Mouse (Mus musculus) hindbrain, embryonic 16.5 days (tissue): ENCODE measurements at regions not wholly inside any gene's neighbourhood (a gene's known extent, or its start where the extent isn't known, plus 50 kb on each side); places are given as distances from the start of the nearest gene placed in this dataset.

ENCODE experiments used
- ATAC-seq: fragments of 200-750 bp; cut with Nextera tagmentation; 2 replicates; pipeline ENCODE4 v1.8.0; 2017; ENCODE audit warnings: moderate TSS enrichment, moderate library complexity
- H3K27ac ChIP-seq: fragments of 300-500 bp; sonication (generic); 2 replicates; pipeline ENCODE4 v1.5.1; 2014; ENCODE audit warnings: low read depth, mild to moderate bottlenecking, control low read depth, low read length, moderate library complexity
- H3K27me3 ChIP-seq: fragments of 300-500 bp; sonication (generic); replicated peaks from 2 replicates; pipeline ENCODE4 v1.6.1; 2014; ENCODE audit warnings: low read length; ENCODE audit not compliant: control insufficient read depth, insufficient read depth
- H3K36me3 ChIP-seq: fragments of 300-500 bp; sonication (generic); 2 replicates; pipeline ENCODE4 v1.6.1; 2014; ENCODE audit warnings: mild to moderate bottlenecking, low read length, moderate library complexity, mixed read lengths; ENCODE audit not compliant: control insufficient read depth, insufficient read depth
- H3K4me1 ChIP-seq: fragments of 300-500 bp; sonication (generic); 2 replicates; pipeline ENCODE4 v1.6.1; 2014; ENCODE audit warnings: low read depth, low read length; ENCODE audit not compliant: control insufficient read depth, insufficient read depth
- H3K4me2 ChIP-seq: fragments of 300-500 bp; sonication (generic); 2 replicates; pipeline ENCODE4 v1.6.1; 2014; ENCODE audit warnings: mild to moderate bottlenecking, low read length, control low read depth, moderate library complexity
- H3K4me3 ChIP-seq: fragments of 300-500 bp; sonication (generic); 2 replicates; pipeline ENCODE4 v1.5.1; 2014; ENCODE audit warnings: mild to moderate bottlenecking, low read length, control low read depth, moderate library complexity
- H3K9ac ChIP-seq: fragments of 300-500 bp; sonication (generic); 2 replicates; pipeline ENCODE4 v1.6.1; 2014; ENCODE audit warnings: low read depth, mild to moderate bottlenecking, control low read depth, low read length, moderate library complexity
- H3K9me3 ChIP-seq: fragments of 300-500 bp; sonication (generic); 2 replicates; pipeline ENCODE4 v1.6.1; 2014; ENCODE audit warnings: mild to moderate bottlenecking, low read length, moderate library complexity; ENCODE audit not compliant: control insufficient read depth
- WGBS: fragments of 180-500 bp; shearing (Covaris S2); extraction: QIAGEN DNeasy Blood & Tissue Kit; methylation state at CpG from one replicate; pipeline ENCODE4 v1.1.7; 2014; 5-methylcytosine and 5-hydroxymethylcytosine counted together

DNA sequence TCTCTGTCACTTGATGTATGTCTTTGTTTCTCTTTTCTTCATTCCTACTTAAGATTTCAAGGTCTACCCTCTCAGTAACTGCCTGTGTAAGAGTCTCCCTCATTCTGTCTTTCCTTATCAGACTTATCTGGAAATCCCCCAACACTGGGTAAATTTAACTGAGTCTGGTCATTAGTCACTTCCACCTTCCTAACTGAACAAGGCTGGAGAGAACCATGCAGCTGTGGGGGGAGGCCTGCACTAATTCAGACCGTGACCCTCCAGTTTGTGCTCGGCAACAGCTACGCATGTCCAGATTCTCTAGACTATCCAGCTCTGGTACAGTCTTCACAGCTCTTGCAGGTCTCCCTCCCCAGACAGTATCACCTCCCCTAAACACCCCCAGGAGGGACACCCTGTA, 103.3 kb downstream of the Prox1 start:
- Histone ChIP-seq H3K36me3 (no peaks in the 10 kb centered on the region), H3K9me3 (no peaks in the 10 kb centered on the region), H3K4me1 (no peaks in the 10 kb centered on the region), H3K9ac (no peak overlapping the region), H3K4me3 (no peak overlapping the region), H3K27me3 (no peaks in the 10 kb centered on the region), H3K27ac (no peak overlapping the region), H3K4me2 (no peak overlapping the region)
- WGBS: 65% methylated on average over 3 of the region's 3 CpGs
- no peak for ATAC-seq

DNA sequence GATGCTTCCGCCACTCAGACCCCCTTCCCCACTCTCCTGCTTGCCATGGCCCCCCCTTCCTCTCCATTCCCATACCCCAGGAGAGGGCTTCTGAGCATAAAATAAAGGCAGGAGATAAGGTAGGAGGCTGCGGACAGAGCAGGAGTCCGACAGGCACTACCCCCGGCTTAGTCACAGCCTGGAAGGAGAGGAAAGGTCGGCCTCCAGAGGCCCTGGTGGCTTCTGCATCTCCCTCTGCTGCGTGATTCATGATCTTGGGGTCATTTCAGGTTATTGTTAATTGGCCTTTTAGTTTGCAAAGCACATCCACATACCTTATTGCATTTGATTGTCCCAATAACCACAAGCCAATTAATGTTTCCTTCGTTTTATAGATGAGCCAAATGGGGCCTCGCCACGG, 104.1 kb downstream of the Prox1 start:
- Histone ChIP-seq H3K9ac (no peak overlapping the region), H3K4me2 (no peak overlapping the region), H3K27me3 (no peaks in the 10 kb centered on the region), H3K4me1 (no peaks in the 10 kb centered on the region), H3K27ac (no peak overlapping the region), H3K9me3 (no peaks in the 10 kb centered on the region), H3K36me3 (no peaks in the 10 kb centered on the region), H3K4me3 (no peak overlapping the region)
- no peak for ATAC-seq
- WGBS: 65% methylated on average over 9 of the region's 9 CpGs

DNA sequence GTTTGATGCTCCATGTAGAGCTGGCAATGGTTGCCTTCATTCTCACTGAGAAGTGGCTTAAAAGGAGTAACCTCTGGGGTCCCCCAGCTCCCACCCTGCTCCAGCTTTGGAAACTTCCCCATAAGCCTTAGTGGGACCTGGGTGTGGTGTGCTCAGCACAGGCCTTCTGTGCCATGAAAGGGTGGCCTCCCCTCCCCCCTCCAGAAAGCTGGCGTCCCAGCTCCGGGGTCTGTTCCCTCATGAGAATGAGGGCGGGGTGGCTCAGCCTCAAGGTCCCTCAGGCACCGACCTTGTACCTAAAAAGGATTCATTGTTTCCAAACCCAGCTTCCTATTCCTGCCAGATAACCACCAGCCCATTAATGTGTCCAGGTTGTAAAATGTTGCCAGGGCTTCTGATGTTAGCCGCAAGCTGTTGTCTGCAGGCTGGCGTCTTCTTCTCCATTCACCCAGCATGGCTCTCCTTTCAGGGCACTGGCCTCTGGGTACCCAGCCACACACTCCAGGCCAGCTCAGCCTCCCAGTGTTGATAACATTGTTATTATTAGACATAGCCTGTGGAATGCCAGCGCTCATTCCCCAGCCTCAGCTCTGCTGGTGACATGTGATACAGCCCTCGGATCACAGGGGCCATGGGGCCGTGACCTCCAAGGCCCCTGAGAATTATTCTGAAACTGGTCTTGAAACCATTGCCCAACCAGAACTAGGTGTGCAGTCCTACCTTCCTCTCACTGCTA, 108.8 kb downstream of the Prox1 start:
- no peak overlapping the region for H3K9ac ChIP-seq
- H3K27me3 ChIP-seq: no peaks in the 10 kb centered on the region
- no peaks in the 10 kb centered on the region for H3K36me3 ChIP-seq
- no peaks in the 10 kb centered on the region for H3K4me1 ChIP-seq
- H3K4me2 ChIP-seq: no peak overlapping the region
- H3K9me3 ChIP-seq: no peaks in the 10 kb centered on the region
- WGBS: 71% methylated on average over 9 of the region's 9 CpGs
- H3K4me3 ChIP-seq: no peak overlapping the region
- no peak overlapping the region for H3K27ac ChIP-seq
- ATAC-seq: no peak

DNA sequence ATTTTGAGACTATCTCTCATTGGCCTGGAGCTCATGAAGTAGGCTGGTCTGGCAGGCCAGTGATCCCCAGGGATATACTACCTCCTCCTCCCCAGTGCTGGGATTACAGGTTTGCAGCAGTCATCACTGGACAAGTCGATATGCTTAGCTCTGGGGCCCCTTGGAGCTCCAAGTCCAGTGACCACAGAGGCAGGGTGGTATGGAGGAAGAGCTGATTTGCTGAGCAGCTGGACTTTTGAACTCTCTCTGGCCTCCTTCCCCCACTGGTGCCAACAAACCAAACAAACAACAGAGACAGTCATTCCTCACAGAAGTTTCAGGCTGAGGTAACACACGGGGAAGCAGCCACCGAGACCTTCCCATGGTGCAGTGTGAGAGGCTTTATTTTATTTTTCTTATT, 111.5 kb downstream of the Prox1 start:
- 90% methylated on average over 3 of the region's 3 CpGs for WGBS
- no peak overlapping the region for H3K4me2 ChIP-seq
- H3K4me3 ChIP-seq: no peak overlapping the region
- H3K4me1 ChIP-seq: no peaks in the 10 kb centered on the region
- no peaks in the 10 kb centered on the region for H3K9me3 ChIP-seq
- ATAC-seq: no peak
- no peaks in the 10 kb centered on the region for H3K36me3 ChIP-seq
- no peak overlapping the region for H3K9ac ChIP-seq
- H3K27me3 ChIP-seq: no peaks in the 10 kb centered on the region
- H3K27ac ChIP-seq: no peak overlapping the region

DNA sequence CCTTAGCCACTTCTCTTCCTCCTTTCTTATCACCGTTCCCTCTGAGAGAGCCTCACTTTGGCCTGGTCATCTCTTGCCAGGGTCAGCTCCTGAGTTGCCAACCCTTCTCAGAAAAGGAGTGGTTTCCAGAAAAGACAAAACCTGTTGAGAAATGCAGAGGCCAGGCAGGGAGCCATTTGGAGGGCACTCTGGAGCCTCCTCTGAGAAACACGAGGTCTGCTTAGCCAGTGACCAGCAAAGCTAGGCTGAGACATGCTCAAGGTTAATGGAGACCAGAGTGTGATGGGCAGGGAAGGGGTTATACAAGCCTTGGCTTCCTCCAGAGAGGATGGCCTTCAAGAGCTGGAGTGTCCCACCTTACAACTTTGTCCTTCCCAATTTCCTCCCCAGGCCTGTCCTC, 113.6 kb downstream of the Prox1 start:
- no peaks in the 10 kb centered on the region for H3K9me3 ChIP-seq
- no peak overlapping the region for H3K4me3 ChIP-seq
- H3K27me3 ChIP-seq: no peaks in the 10 kb centered on the region
- H3K36me3 ChIP-seq: no peaks in the 10 kb centered on the region
- no peak for ATAC-seq
- no peaks in the 10 kb centered on the region for H3K4me1 ChIP-seq
- no peak overlapping the region for H3K4me2 ChIP-seq
- H3K9ac ChIP-seq: no peak overlapping the region
- no peak overlapping the region for H3K27ac ChIP-seq
- 85% methylated on average over 2 of the region's 2 CpGs for WGBS

DNA sequence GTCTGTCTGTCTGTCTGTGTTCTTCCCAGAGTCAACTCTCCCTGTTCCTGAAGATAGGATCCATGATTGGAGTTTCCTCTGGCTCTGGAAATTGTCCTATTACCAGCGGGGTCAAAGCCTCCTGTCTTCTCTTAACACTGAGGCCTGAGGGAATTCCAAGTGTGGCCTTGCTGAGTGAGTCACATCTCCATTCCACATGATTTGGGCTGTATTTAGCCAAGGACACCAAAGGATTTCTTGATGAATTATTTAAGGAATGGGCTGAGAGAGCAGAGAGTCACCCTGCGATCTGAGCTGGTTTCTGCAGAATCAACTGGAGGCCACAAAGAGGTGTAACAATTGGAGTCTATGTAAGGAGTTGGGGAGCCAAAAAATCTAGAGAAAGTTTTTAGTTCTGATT, 118.6 kb downstream of the Prox1 start:
- ATAC-seq: no peak
- WGBS: 93% methylated on average over 2 of the region's 2 CpGs
- Histone ChIP-seq H3K4me2 (no peak overlapping the region), H3K27me3 (no peaks in the 10 kb centered on the region), H3K4me1 (no peaks in the 10 kb centered on the region), H3K4me3 (no peak overlapping the region), H3K36me3 (no peaks in the 10 kb centered on the region), H3K9ac (no peak overlapping the region), H3K9me3 (peaks cover 3% of the 10 kb centered on the region), H3K27ac (no peak overlapping the region)

DNA sequence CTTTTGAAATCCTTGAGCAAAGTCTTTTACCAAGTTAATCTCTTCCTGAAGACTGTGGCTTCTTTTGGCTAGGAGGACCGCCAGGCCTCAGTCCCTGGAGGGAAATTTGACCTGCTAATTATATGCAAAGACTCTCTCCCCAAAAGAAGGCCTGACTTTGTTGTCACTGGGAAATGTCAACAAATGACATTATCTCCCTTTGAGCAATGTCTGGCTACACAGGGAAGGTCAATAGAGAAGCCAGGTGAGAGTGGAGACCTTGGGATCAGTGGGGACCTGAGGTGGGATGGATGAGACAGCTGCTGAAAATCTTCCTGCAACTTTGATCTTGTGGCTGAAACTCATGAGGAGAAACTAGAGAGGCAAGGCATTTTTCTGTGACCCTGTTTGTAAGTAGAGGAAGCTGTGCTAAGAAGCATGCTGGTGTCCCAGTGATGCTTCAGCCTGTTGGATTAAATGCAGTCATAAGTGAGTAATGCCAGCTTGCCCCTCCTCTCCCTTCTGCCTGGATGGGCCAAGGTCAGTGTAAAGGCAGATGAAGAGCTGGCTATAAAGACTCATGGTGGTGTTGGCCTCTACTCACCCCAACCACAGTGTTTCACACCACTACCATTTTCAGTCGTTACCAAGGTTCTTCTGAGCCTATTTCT, 121.9 kb downstream of the Prox1 start:
- 81% methylated on average over 2 of the region's 2 CpGs for WGBS
- Histone ChIP-seq H3K27ac (no peak overlapping the region), H3K4me1 (no peaks in the 10 kb centered on the region), H3K9ac (no peak overlapping the region), H3K4me2 (no peak overlapping the region), H3K36me3 (no peaks in the 10 kb centered on the region), H3K9me3 (peaks cover 3% of the 10 kb centered on the region), H3K4me3 (no peak overlapping the region), H3K27me3 (no peaks in the 10 kb centered on the region)
- no peak for ATAC-seq

DNA sequence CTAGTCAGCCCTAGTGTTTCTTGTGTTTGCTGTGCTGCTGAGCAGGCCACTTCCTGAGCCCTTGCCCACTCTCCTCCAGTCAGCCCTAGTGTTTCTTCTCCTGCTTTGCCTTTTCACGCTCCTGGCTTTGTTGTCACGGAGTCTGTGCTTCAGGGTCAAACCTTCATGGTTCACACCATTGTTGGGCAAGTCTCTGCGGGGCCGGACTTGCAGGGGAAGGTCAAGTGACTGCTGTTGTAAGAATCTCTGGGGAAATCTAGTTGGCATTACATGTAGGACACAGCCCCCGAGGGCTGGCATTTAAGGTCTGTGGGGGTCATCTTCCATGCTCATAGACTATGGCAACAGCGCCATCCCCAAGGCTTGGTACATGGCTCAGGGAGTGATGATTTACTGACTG, 123.3 kb downstream of the Prox1 start:
- H3K36me3 ChIP-seq: no peaks in the 10 kb centered on the region
- H3K4me3 ChIP-seq: no peak overlapping the region
- peaks cover 3% of the 10 kb centered on the region for H3K9me3 ChIP-seq
- H3K27me3 ChIP-seq: no peaks in the 10 kb centered on the region
- 65% methylated on average over 6 of the region's 6 CpGs for WGBS
- no peaks in the 10 kb centered on the region for H3K4me1 ChIP-seq
- H3K27ac ChIP-seq: no peak overlapping the region
- H3K4me2 ChIP-seq: no peak overlapping the region
- no peak for ATAC-seq
- H3K9ac ChIP-seq: no peak overlapping the region

DNA sequence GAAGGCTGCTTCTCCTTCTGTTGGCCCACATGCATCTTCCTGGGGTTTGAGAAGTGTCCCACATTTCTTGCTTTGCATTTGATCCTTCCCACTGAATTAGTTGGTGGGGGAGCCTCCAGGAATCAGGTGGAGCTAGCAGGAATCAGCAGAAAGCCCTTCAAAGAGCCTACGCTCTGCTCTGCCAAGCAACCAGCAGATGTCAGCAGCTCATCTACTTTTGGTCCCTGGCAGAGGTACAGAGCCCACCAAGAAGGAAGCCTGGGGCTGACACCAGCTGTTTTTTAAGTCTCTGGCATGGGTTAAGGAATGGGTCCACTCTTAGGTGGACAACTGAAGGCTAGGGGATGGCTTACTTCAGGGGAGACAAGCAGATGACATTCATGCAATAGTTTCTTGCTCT, 123.6 kb upstream of the Smyd2 start:
- 17% methylated on average over 1 of the region's 1 CpGs for WGBS
- H3K9me3 ChIP-seq: peaks cover 3% of the 10 kb centered on the region
- ATAC-seq: peak; percentile 80
- no peak overlapping the region for H3K4me2 ChIP-seq
- no peaks in the 10 kb centered on the region for H3K27me3 ChIP-seq
- H3K36me3 ChIP-seq: no peaks in the 10 kb centered on the region
- no peak overlapping the region for H3K27ac ChIP-seq
- H3K4me3 ChIP-seq: no peak overlapping the region
- H3K9ac ChIP-seq: no peak overlapping the region
- no peaks in the 10 kb centered on the region for H3K4me1 ChIP-seq
